Mouse (Mus musculus) CH12.LX (cell line): ENCODE measurements at regions not wholly inside any gene's neighbourhood (a gene's known extent, or its start where the extent isn't known, plus 50 kb on each side); places are given as distances from the start of the nearest gene placed in this dataset.

Experiments used
- DNase-seq: peaks from one replicate; pipeline ENCODE4 v3.0.0-alpha.2; 2013; ENCODE audit errors: extremely low read depth
- H3K27ac ChIP-seq: 2 replicates; pipeline ENCODE4 v1.5.1; 2012; ENCODE audit warnings: low read depth, mild to moderate bottlenecking, control low read depth, moderate library complexity; ENCODE audit not compliant: insufficient read depth
- H3K27me3 ChIP-seq: replicated peaks from 2 replicates; pipeline ENCODE3; 2012; ENCODE audit warnings: inconsistent platforms
- H3K36me3 ChIP-seq, 2 experiments: replicated peaks in 1 of 2; 2 replicates each; pipeline versions ENCODE3 to v1.6.1; 2012; ENCODE audit warnings: inconsistent platforms in 1 of 2, low read length in 1 of 2, mild to moderate bottlenecking in 1 of 2, mixed read lengths in 1 of 2, moderate library complexity in 1 of 2; ENCODE audit not compliant: control insufficient read depth in 1 of 2, insufficient read depth in 1 of 2
- H3K4me1 ChIP-seq, 2 experiments: 2 replicates each; pipeline ENCODE4 v1.6.1; 2012; ENCODE audit warnings: inconsistent platforms in 1 of 2, moderate library complexity in 1 of 2; ENCODE audit not compliant: insufficient read depth in 2 of 2, control insufficient read depth in 1 of 2
- H3K4me2 ChIP-seq: 2 replicates; pipeline ENCODE4 v1.6.1; 2012; ENCODE audit warnings: low read depth, mild to moderate bottlenecking, control low read depth; ENCODE audit not compliant: poor library complexity, insufficient read depth, severe bottlenecking
- H3K4me3 ChIP-seq, 3 experiments: fragments of 150-350 bp in 1 of 3; sonication (generic) in 1 of 3; replicated peaks in 1 of 3; 2 replicates each; pipeline versions ENCODE3 to v1.5.1; 2011 to 2012; ENCODE audit warnings: low read depth in 2 of 3, low read length in 2 of 3, mild to moderate bottlenecking in 2 of 3, moderate library complexity in 2 of 3, control low read depth in 1 of 3, improper control_type of control experiment in 1 of 3, inconsistent platforms in 1 of 3, mixed read lengths in 1 of 3; ENCODE audit not compliant: poor library complexity in 1 of 3
- H3K79me2 ChIP-seq: replicated peaks from 2 replicates; pipeline ENCODE4 v1.6.1; 2012; ENCODE audit warnings: mild to moderate bottlenecking, moderate library complexity; ENCODE audit not compliant: control insufficient read depth, poor library complexity, insufficient read depth, severe bottlenecking; ENCODE audit errors: extremely low read depth
- H3K9ac ChIP-seq: 2 replicates; pipeline ENCODE4 v1.6.1; 2012; ENCODE audit warnings: low read depth, mild to moderate bottlenecking, control low read depth, moderate library complexity; ENCODE audit not compliant: insufficient read depth
- H3K9me3 ChIP-seq: replicated peaks from 2 replicates; pipeline ENCODE3; 2012; ENCODE audit warnings: low read length, inconsistent platforms, mixed read lengths
- BHLHE40 ChIP-seq: IDR thresholded peaks from 2 replicates; pipeline ENCODE4 v1.6.1; 2011; ENCODE audit warnings: mild to moderate bottlenecking, low read depth, low read length, improper control_type of control experiment
- CHD1 ChIP-seq: IDR thresholded peaks from 2 replicates; pipeline ENCODE4 v1.6.1; 2012; ENCODE audit warnings: low read depth, low read length, improper control_type of control experiment, inconsistent platforms
- CHD2 ChIP-seq: IDR thresholded peaks from 2 replicates; pipeline ENCODE4 v1.6.1; 2011; ENCODE audit warnings: low read length, improper control_type of control experiment
- E2F4 ChIP-seq: IDR thresholded peaks from 2 replicates; pipeline ENCODE4 v1.6.1; 2011; ENCODE audit warnings: low read depth, low read length, improper control_type of control experiment; ENCODE audit not compliant: insufficient replicate concordance
- ELF1 ChIP-seq: IDR thresholded peaks from 2 replicates; pipeline ENCODE4 v1.6.1; 2014; ENCODE audit warnings: low read depth, mild to moderate bottlenecking, inconsistent platforms, low read length, improper control_type of control experiment
- EP300 ChIP-seq: IDR thresholded peaks from 2 replicates; pipeline ENCODE4 v1.6.1; 2011; ENCODE audit warnings: low read length, improper control_type of control experiment
- HCFC1 ChIP-seq: IDR thresholded peaks from 2 replicates; pipeline ENCODE4 v1.6.1; 2012; ENCODE audit warnings: low read depth, mild to moderate bottlenecking, inconsistent platforms, low read length, improper control_type of control experiment
- IRF4 ChIP-seq: IDR thresholded peaks from 2 replicates; pipeline ENCODE4 v1.6.1; 2014; ENCODE audit warnings: low read depth, mild to moderate bottlenecking, inconsistent platforms, low read length, improper control_type of control experiment
- JUN ChIP-seq: IDR thresholded peaks from 2 replicates; pipeline ENCODE4 v1.6.1; 2011; ENCODE audit warnings: low read depth, mild to moderate bottlenecking, low read length, improper control_type of control experiment, moderate library complexity; ENCODE audit not compliant: insufficient read depth
- JUND ChIP-seq: conservative IDR thresholded peaks from 2 replicates; pipeline ENCODE4 v1.6.1; 2011; ENCODE audit warnings: low read depth, low read length, improper control_type of control experiment
- KAT2A ChIP-seq: IDR thresholded peaks from 2 replicates; pipeline ENCODE4 v1.6.1; 2012; ENCODE audit warnings: low read length, improper control_type of control experiment, inconsistent platforms; ENCODE audit not compliant: insufficient replicate concordance
- MAX ChIP-seq: IDR thresholded peaks from 2 replicates; pipeline ENCODE4 v1.6.1; 2011; ENCODE audit warnings: low read length, improper control_type of control experiment
- MAZ ChIP-seq: IDR thresholded peaks from 2 replicates; pipeline ENCODE4 v1.6.1; 2012; ENCODE audit warnings: low read depth, mild to moderate bottlenecking, inconsistent platforms, low read length, improper control_type of control experiment, moderate library complexity
- MEF2A ChIP-seq: IDR thresholded peaks from 2 replicates; pipeline ENCODE4 v1.6.1; 2014; ENCODE audit warnings: low read depth, mild to moderate bottlenecking, inconsistent platforms, low read length, improper control_type of control experiment, borderline replicate concordance
- NELFE ChIP-seq: IDR thresholded peaks from 2 replicates; pipeline ENCODE4 v1.6.1; 2011; ENCODE audit warnings: low read depth, low read length, improper control_type of control experiment
- RAD21 ChIP-seq: IDR thresholded peaks from 2 replicates; pipeline ENCODE4 v1.6.1; 2011; ENCODE audit warnings: low read depth, mild to moderate bottlenecking, low read length, improper control_type of control experiment, moderate library complexity
- RCOR1 ChIP-seq: conservative IDR thresholded peaks from 2 replicates; pipeline ENCODE4 v1.6.1; 2012; ENCODE audit warnings: low read depth, mild to moderate bottlenecking, inconsistent platforms, low read length, improper control_type of control experiment
- SIN3A ChIP-seq: IDR thresholded peaks from 2 replicates; pipeline ENCODE4 v1.6.1; 2012; ENCODE audit warnings: low read length, improper control_type of control experiment, inconsistent platforms
- SMC3 ChIP-seq: IDR thresholded peaks from 2 replicates; pipeline ENCODE4 v1.6.1; 2011; ENCODE audit warnings: low read depth, low read length, improper control_type of control experiment
- TCF12 ChIP-seq: IDR thresholded peaks from 2 replicates; pipeline ENCODE4 v1.6.1; 2014; ENCODE audit warnings: low read depth, mild to moderate bottlenecking, inconsistent platforms, low read length, improper control_type of control experiment
- ZMIZ1 ChIP-seq: IDR thresholded peaks from 2 replicates; pipeline ENCODE4 v1.6.1; 2012; ENCODE audit warnings: low read depth, mild to moderate bottlenecking, inconsistent platforms, low read length, improper control_type of control experiment
- dilution Hi-C: fragments of 300-500 bp; cut with MboI; formaldehyde crosslinking; loops from 2 replicates; pipeline ENCODE4 v1.14.3; 2020; ENCODE audit warnings: low sequenced_read_pairs; ENCODE audit not compliant: extremely low pct_unique_long_range_greater_than_20kb, extremely low pct_ligation_motif_present
- in situ Hi-C: fragments of 300-500 bp; cut with MboI; formaldehyde crosslinking; loops from 3 replicates; pipeline ENCODE4 v1.14.3; 2019; ENCODE audit warnings: low sequenced_read_pairs, low pct_ligation_motif_present, low pct_unique_long_range_greater_than_20kb, mixed read lengths

DNA sequence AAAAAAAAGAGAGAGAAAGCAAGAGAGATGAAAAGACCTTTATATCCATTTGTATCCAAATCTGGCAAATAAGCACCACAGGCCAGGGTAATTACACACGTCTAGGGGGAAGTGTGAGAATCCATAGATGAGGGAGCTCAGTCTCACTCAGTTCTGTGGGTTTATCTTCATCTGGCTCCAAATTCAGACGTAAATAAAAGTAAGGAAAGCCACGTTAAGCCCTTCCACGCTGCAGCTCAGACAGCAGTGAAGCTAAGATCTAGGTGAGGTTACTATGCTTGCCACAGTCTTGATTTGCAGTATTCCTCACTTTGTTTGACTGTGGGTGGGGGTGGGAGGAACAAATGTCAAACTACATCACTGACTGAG, 481.1 kb upstream of the Nrsn1 start:
- in situ Hi-C loops (no loop called here), dilution Hi-C loops (no loop called here)
- Histone ChIP-seq H3K27ac (no peak overlapping the region), H3K79me2 (no peaks in the 10 kb centered on the region), H3K27me3 (no peaks in the 10 kb centered on the region), H3K9me3 (no peaks in the 10 kb centered on the region), H3K4me1 (0 out of 4 replicates have a peak, but pooled peaks cover 0 to under 1% of the 10 kb centered on the region in 2 experiments), H3K4me2 (no peak overlapping the region), H3K9ac (no peak overlapping the region), H3K36me3 (no peaks in the 10 kb centered on the region), H3K4me3 (no peak overlapping the region)
- TF ChIP-seq IRF4 (no peak), MAZ (no peak), E2F4 (no peak), ELF1 (no peak)
- no peak for DNase-seq

DNA sequence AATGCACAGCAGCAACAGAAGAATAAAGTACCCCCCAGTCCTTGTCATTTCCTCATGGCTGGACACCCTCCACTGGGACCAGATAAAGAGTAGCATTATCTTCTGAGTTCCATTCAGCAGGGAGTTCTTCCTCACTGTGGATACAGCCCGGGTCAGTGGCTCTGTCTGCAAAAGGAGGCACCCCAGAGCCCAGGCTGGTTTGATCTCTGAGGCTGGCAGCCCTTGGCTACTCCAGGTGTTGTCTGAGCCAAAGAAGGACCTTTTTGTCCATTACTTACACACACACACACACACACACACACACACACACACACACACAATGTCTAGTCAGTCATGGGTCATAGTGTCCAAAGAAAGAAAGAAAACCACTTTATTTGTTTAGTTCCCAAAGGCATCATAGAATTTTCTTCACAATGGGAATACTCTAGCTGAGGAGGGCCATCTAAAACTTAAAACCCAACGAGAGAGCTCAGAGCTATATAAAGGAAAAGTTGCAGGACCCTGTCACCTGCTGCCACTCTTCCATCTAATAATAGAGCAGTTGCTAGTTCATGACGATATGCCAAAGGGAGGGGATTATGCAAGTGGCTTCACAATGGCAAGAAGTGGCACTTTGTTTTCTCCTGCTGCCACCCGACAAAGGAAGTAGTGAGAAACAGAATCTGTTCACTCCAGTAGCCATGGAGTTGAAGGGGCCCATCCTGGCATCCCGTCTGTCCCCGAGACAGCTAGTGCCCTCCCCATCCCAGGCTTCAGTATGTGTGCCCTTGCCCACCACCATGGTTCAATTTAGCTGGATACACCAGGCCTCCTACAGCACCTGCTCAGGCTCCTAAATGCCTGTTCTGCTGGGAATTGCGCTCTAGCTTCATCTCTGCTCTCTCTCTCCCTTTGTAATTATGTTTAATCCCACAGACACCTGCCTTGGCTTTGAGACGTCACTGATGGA, 480.4 kb upstream of the Nrsn1 start:
- dilution Hi-C loops: no loop called here
- H3K27ac ChIP-seq: no peak overlapping the region
- no peaks in the 10 kb centered on the region for H3K9me3 ChIP-seq
- H3K36me3 ChIP-seq: no peaks in the 10 kb centered on the region
- H3K9ac ChIP-seq: no peak overlapping the region
- TF ChIP-seq HCFC1: no peak
- TF ChIP-seq BHLHE40: no peak
- no peak for TF ChIP-seq ZMIZ1
- no peak for TF ChIP-seq RCOR1
- TF ChIP-seq IRF4: no peak
- TF ChIP-seq TCF12: no peak
- no peak for TF ChIP-seq SIN3A
- no peak for TF ChIP-seq CHD1
- no peak for TF ChIP-seq EP300
- no peak for TF ChIP-seq RAD21
- TF ChIP-seq MAX: no peak
- TF ChIP-seq MEF2A: no peak
- no peak for TF ChIP-seq SMC3
- no peak for TF ChIP-seq KAT2A
- no peak for TF ChIP-seq JUN
- TF ChIP-seq NELFE: no peak
- TF ChIP-seq JUND: no peak
- no peak for TF ChIP-seq CHD2
- TF ChIP-seq, all 38 proteins: peak for 0
- DNase-seq: no peak
- Histone ChIP-seq H3K79me2 (no peaks in the 10 kb centered on the region), H3K4me1 (no peaks in the 10 kb centered on the region), H3K4me2 (no peak overlapping the region), H3K4me3 (no peak overlapping the region), H3K27me3 (no peaks in the 10 kb centered on the region)
- in situ Hi-C loops: no loop called here
